Mouse (Mus musculus): ENCODE measurements around the gene Sumf1.

DNA sequence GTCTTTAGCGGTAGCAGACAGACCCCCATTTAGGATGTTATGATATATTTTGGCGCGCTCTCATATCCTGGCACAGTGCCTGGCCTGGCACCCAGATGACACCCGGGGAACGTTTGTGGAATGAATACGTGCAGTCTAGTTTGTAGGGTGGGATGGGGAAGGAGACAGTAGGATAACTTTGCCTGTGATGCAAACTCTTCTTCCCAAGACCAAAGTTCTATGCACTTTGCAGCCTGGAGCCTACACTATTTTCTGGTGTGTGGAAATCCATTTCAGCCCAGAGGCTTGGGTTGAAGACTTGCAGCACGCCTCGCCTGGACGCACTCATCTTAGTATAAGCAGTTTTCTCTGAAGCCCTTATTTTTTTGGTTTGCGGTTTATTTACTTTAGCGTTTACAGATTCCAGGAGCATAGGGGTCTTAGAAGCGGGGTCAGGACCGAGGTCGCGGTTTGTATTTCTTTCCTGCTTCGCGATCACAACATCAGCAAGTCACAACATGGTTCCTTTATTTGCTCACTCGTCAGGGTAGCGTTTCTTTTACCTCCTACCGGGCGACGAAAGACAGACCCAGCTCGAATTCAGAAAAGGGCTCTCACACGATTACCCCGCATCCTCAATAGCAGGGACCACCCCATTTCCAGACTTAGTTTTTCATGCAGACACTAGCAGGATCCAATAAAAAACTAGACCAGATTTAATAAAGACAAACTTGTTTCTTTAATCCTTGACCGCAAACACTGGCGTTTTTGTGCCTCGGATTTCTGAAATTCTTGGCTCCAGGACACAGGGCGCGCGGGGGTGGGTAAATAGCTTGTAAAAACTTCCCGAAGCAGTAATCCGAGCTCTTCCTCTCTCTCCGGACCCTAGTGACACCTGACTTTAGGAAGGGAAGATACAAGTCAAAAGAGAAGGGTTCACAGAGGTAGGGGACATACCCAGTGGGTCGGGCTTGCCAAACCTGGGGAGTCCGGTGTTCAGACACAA is 26.8 kb upstream of the Sumf1 start:
- TF ChIP-seq POLR2A (IDR thresholded peaks at IDR 0.05; ENCODE audit: insufficient read length, low read depth) (no peak), TCF3 (IDR thresholded peaks at IDR 0.05; ENCODE audit: insufficient read length, low read depth) (no peak), SRF (IDR thresholded peaks at IDR 0.05; ENCODE audit: control insufficient read depth, insufficient read length, low read depth) (no peak), TCF12 (IDR thresholded peaks at IDR 0.05; ENCODE audit: insufficient read depth, poor library complexity, severe bottlenecking) (no peak), MAX (IDR thresholded peaks at IDR 0.05; ENCODE audit: low read depth) (no peak), MYOD1 (IDR thresholded peaks at IDR 0.05; ENCODE audit: control insufficient read depth in 1 of 3, insufficient read length in 2 of 3, low read depth in 2 of 3) (no peak), E2F4 (IDR thresholded peaks at IDR 0.05; ENCODE audit: insufficient read depth) (no peak)

Measured in myocyte (in vitro differentiated cells).